Mouse (Mus musculus) cerebellum, adult 2 months (tissue): ENCODE data around the gene Ank2. TPM values are rescaled to one million over a fixed set of nuclear protein-coding genes. Genes with fewer than 3 reads are reported as not detected.
A peak's percentile ranks its signal among the peaks of the same experiment; 100 is the strongest.
"Not testable (repeated sequence)": the region's sequence is repeated elsewhere in the genome, so short reads cannot be mapped to it uniquely, and the experiment has no call there.

ENCODE experiments used
- DNase-seq, 2 experiments: peaks; one replicate each; pipeline ENCODE4 v3.0.0; 2021
- H3K27ac ChIP-seq: fragments of 200-500 bp; 2 replicates; pipeline ENCODE4 v1.5.1; 2012; ENCODE audit warnings: low read length, control low read depth, inconsistent platforms; ENCODE audit not compliant: insufficient read depth
- H3K27me3 ChIP-seq: fragments of 200-500 bp; 2 replicates; pipeline ENCODE4 v1.6.1; 2012; ENCODE audit warnings: inconsistent platforms, mild to moderate bottlenecking, low read length, moderate library complexity; ENCODE audit not compliant: control insufficient read depth, insufficient read depth
- H3K4me1 ChIP-seq: fragments of 200-500 bp; 2 replicates; pipeline ENCODE4 v1.6.1; 2011; ENCODE audit warnings: low read length; ENCODE audit not compliant: control insufficient read depth, insufficient read depth
- H3K4me3 ChIP-seq: fragments of 200-500 bp; replicated peaks from 2 replicates; pipeline ENCODE3; 2011; ENCODE audit warnings: mild to moderate bottlenecking, low read depth, low read length, control low read depth; ENCODE audit not compliant: insufficient read depth
- CTCF ChIP-seq: fragments of 200-500 bp; IDR thresholded peaks from 2 replicates; pipeline ENCODE4 v1.5.1; 2011; ENCODE audit warnings: low read depth, mild to moderate bottlenecking, control low read depth, low read length, moderate library complexity, borderline replicate concordance; ENCODE audit not compliant: insufficient read depth
- POLR2A ChIP-seq: fragments of 200-500 bp; IDR thresholded peaks from 2 replicates; pipeline ENCODE4 v1.6.1; 2011; ENCODE audit warnings: low read length, control low read depth, borderline replicate concordance; ENCODE audit not compliant: insufficient read depth
- WGBS: fragments of 180-500 bp; shearing (Covaris S2); methylation state at CpG from one replicate; pipeline ENCODE4 v1.1.7; 2018; 5-methylcytosine and 5-hydroxymethylcytosine counted together
- polyA plus RNA-seq: library from polyadenylated mRNA; depleted of rRNA; stranded (reverse); fragments of >200 nt; gene quantifications from 2 replicates; pipeline ENCODE4 v1.2.3, GENCODE M21; 2012

Gene Ank2
- polyA plus RNA-seq, 1 experiment, result 457 TPM

GRCm38 (mm10) chr3:127406883-127407282 lies 92.3 kb downstream of the Ank2 start:
- H3K4me3 ChIP-seq, result no peak overlapping the region
- TF ChIP-seq CTCF (no peak), POLR2A (no peak)
- H3K27me3 ChIP-seq, result no peaks in the 10 kb centered on the region
- DNase-seq, result no peak
- H3K4me1 ChIP-seq, result peaks cover 9% of the 10 kb centered on the region
- no peak overlapping the region for H3K27ac ChIP-seq
- WGBS, result 87% methylated on average over 4 of the region's 4 CpGs

- no peak overlapping the region for H3K4me3 ChIP-seq
- 35% methylated on average over 3 of the region's 3 CpGs for WGBS
- no peak for TF ChIP-seq CTCF
- no peak for DNase-seq
- H3K4me1 ChIP-seq, result peaks cover 9% of the 10 kb centered on the region
- H3K27ac ChIP-seq, result no peak overlapping the region
- no peaks in the 10 kb centered on the region for H3K27me3 ChIP-seq
These were observed 94.8 kb downstream of the Ank2 start for GRCm38 (mm10) chr3:127404371-127404770.

- no peak overlapping the region for H3K4me3 ChIP-seq
- WGBS, result 60% methylated on average over 5 of the region's 5 CpGs
- TF ChIP-seq CTCF (no peak), POLR2A (no peak)
- H3K4me1 ChIP-seq, result no peaks in the 10 kb centered on the region
- H3K27ac ChIP-seq, result no peak overlapping the region
- DNase-seq, result no peak
- H3K27me3 ChIP-seq, result no peaks in the 10 kb centered on the region
These were observed 98.2 kb downstream of the Ank2 start for GRCm38 (mm10) chr3:127400976-127401375.

- H3K4me3 ChIP-seq, H3K27ac ChIP-seq, DNase-seq, H3K27me3 ChIP-seq, H3K4me1 ChIP-seq: not testable (repeated sequence)
- 93% methylated on average over 3 of the region's 3 CpGs for WGBS
These were observed 98.7 kb downstream of the Ank2 start for GRCm38 (mm10) chr3:127400468-127400867.

- H3K4me1 ChIP-seq, result no peaks in the 10 kb centered on the region
- H3K4me3 ChIP-seq, result no peak overlapping the region
- TF ChIP-seq CTCF (no peak), POLR2A (no peak)
- 89% methylated on average over 9 of the region's 9 CpGs for WGBS
- no peak for DNase-seq
- no peaks in the 10 kb centered on the region for H3K27me3 ChIP-seq
- H3K27ac ChIP-seq, result no peak overlapping the region
These were observed 101.4 kb downstream of the Ank2 start for GRCm38 (mm10) chr3:127397774-127398173.

- no peak overlapping the region for H3K4me3 ChIP-seq
- no peaks in the 10 kb centered on the region for H3K4me1 ChIP-seq
- H3K27ac ChIP-seq, result no peak overlapping the region
- H3K27me3 ChIP-seq, result no peaks in the 10 kb centered on the region
- 48% methylated on average over 8 of the region's 8 CpGs for WGBS
- no peak for DNase-seq
- no peak for TF ChIP-seq POLR2A
- no peak for TF ChIP-seq CTCF
These were observed 103.9 kb downstream of the Ank2 start for GRCm38 (mm10) chr3:127395202-127395601.

- no peaks in the 10 kb centered on the region for H3K4me1 ChIP-seq
- 9% methylated on average over 14 of the region's 14 CpGs for WGBS
- H3K27ac ChIP-seq, result no peak overlapping the region
- peak overlapping the region; percentile 50 for H3K4me3 ChIP-seq
- DNase-seq, result peak; percentile 27 to 32
- H3K27me3 ChIP-seq, result no peaks in the 10 kb centered on the region
- no peak for TF ChIP-seq POLR2A
- TF ChIP-seq CTCF, result no peak
These were observed 112.1 kb downstream of the Ank2 start for GRCm38 (mm10) chr3:127387016-127387517.

GRCm38 (mm10) chr3:127383231-127383630 lies 115.9 kb downstream of the Ank2 start:
- no peak overlapping the region for H3K4me3 ChIP-seq
- H3K27ac ChIP-seq, result no peak overlapping the region
- DNase-seq, result no peak
- H3K27me3 ChIP-seq, result no peaks in the 10 kb centered on the region
- 69% methylated on average over 3 of the region's 3 CpGs for WGBS
- TF ChIP-seq CTCF (no peak), POLR2A (no peak)
- no peaks in the 10 kb centered on the region for H3K4me1 ChIP-seq
